8 mouse cellular contexts compared by ENCODE assay signal in genomic region chr12:108230821-108231794, GRCm38 (mm10). TPM values are rescaled to one million over a fixed set of nuclear protein-coding genes. Genes with fewer than 3 reads are reported as not detected.
DNase-seq lines count a peak whose midpoint lies in the region; ATAC-seq and TF ChIP-seq lines count a peak whose summit lies in the region.

No protein-coding gene starts in this region.

- H3K9ac ChIP-seq in ES-E14 (ENCODE audit: insufficient read depth, low read depth, low read length, poor library complexity, severe bottlenecking), result no peak overlapping the region
- no peak overlapping the region for H3K9ac ChIP-seq in forebrain, embryonic 11.5 days (ENCODE audit: low read length)
- H3K9ac ChIP-seq in midbrain, embryonic 13.5 days (replicated peaks), result peak overlapping the region; percentile 7; the same call in 1 of the 2 replicates

- in situ Hi-C loops in ES-E14 (cut with MboI; ENCODE audit: low sequenced_read_pairs in 2 of 2, unreplicated experiment in 2 of 2), result no loop called here

- H3K4me3 ChIP-seq in ES-E14 (ENCODE audit: insufficient read depth in 1 of 2, low read depth in 1 of 2, low read length in 2 of 2, poor library complexity in 1 of 2, severe bottlenecking in 1 of 2), result no peak overlapping the region
- H3K4me3 ChIP-seq in forebrain, embryonic 11.5 days (ENCODE audit: low read depth, low read length), result no peak overlapping the region
- H3K4me3 ChIP-seq in midbrain, embryonic 13.5 days (replicated peaks), result no peak overlapping the region

- no peaks in the 10 kb centered on the region for H3K9me3 ChIP-seq in ES-E14 (ENCODE audit: control insufficient read depth, insufficient read depth, low read depth, low read length)
- no peaks in the 10 kb centered on the region for H3K9me3 ChIP-seq in forebrain, embryonic 11.5 days (ENCODE audit: control insufficient read depth, low read length)
- no peaks in the 10 kb centered on the region for H3K9me3 ChIP-seq in midbrain, embryonic 13.5 days

- peaks cover 0 to 3% of the 10 kb centered on the region in 2 experiments; a peak in 2 of 4 replicates for H3K4me1 ChIP-seq in ES-E14 (ENCODE audit: control insufficient read depth in 2 of 2, insufficient read depth in 2 of 2, low read length in 2 of 2, poor library complexity in 1 of 2)
- peaks cover 10% of the 10 kb centered on the region for H3K4me1 ChIP-seq in forebrain, embryonic 11.5 days (replicated peaks; ENCODE audit: control insufficient read depth, insufficient read depth, low read length)
- peaks cover 61% of the 10 kb centered on the region for H3K4me1 ChIP-seq in midbrain, embryonic 13.5 days (replicated peaks)

- H3K4me2 ChIP-seq in forebrain, embryonic 11.5 days (ENCODE audit: low read depth, low read length, severe bottlenecking), result no peak overlapping the region
- H3K4me2 ChIP-seq in midbrain, embryonic 13.5 days (replicated peaks), result no peak overlapping the region

- peak; percentile 55 to 80 for DNase-seq in adrenal gland, adult (ENCODE audit: inconsistent age in 2 of 2, low spot score in 1 of 2)
- no peak for DNase-seq in adrenal gland, adult 8-10 months
- DNase-seq in ES-E14 (ENCODE audit: low read depth, low spot score), result no peak
- no peak for DNase-seq in forebrain, embryonic 11.5 days (ENCODE audit: low spot score)
- DNase-seq in kidney, adult 8-10 months, result peak; percentile 69 to 78
- no peak for DNase-seq in ovary, postnatal 10 days (ENCODE audit: low spot score)

- ATAC-seq in forebrain, embryonic 11.5 days (replicated peaks; ENCODE audit: low FRiP score), result 0 out of 2 replicates have a peak, but pooled peaks have one; percentile 20
- no peak for ATAC-seq in midbrain, embryonic 13.5 days
- ATAC-seq in erythroid progenitor cell, adult 5-6 weeks (replicated peaks; ENCODE audit: low FRiP score, poor library complexity, severe bottlenecking), result no peak

- H3K36me3 ChIP-seq in ES-E14 (ENCODE audit: control insufficient read depth, insufficient read depth, low read length, poor library complexity, severe bottlenecking), result no peaks in the 10 kb centered on the region; the same call in 1 of the 2 replicates
- H3K36me3 ChIP-seq in forebrain, embryonic 11.5 days (ENCODE audit: control insufficient read depth, insufficient read depth, low read length), result no peaks in the 10 kb centered on the region
- no peaks in the 10 kb centered on the region for H3K36me3 ChIP-seq in midbrain, embryonic 13.5 days

- WGBS in forebrain, embryonic 11.5 days, result 70% methylated on average over 16 of the region's 18 CpGs
- WGBS in midbrain, embryonic 13.5 days, result 57% methylated on average over 17 of the region's 18 CpGs

- no peak overlapping the region for H3K27ac ChIP-seq in ES-E14 (ENCODE audit: insufficient read depth, low read depth, low read length, poor library complexity, severe bottlenecking)
- no peak overlapping the region for H3K27ac ChIP-seq in forebrain, embryonic 11.5 days (ENCODE audit: low read depth, low read length)
- peak overlapping the region; percentile 70 for H3K27ac ChIP-seq in midbrain, embryonic 13.5 days

- H3K27me3 ChIP-seq in forebrain, embryonic 11.5 days (ENCODE audit: control insufficient read depth, insufficient read depth, low read length), result no peaks in the 10 kb centered on the region
- no peaks in the 10 kb centered on the region for H3K27me3 ChIP-seq in midbrain, embryonic 13.5 days

TF ChIP-seq in ES-E14, 5 proteins besides CTCF, POLR2A, EP300 and RAD21:
- TF ChIP-seq ZC3H11A (IDR thresholded peaks at IDR 0.05; ENCODE audit: borderline replicate concordance, low read depth, low read length) (no peak), HCFC1 (IDR thresholded peaks at IDR 0.05; ENCODE audit: borderline replicate concordance, insufficient read depth, low read length) (no peak), MAFK (IDR thresholded peaks at IDR 0.05; ENCODE audit: insufficient read depth, low read depth, low read length) (no peak), CHD2 (IDR thresholded peaks at IDR 0.05; ENCODE audit: low read depth, low read length) (no peak), ZNF384 (IDR thresholded peaks at IDR 0.05; ENCODE audit: low read depth, low read length) (0 out of 2 replicates have a peak, but pooled peaks have one; percentile 56)

RNA-seq across cellular contexts. Expression of gene Ccdc85c, which starts 44.1 kb away (rescaled TPM):
- total RNA-seq in adrenal gland, adult 8-10 months (2022), result 10 to 100 TPM; 24.6 to 36.3 (median 29.0) TPM
- 21.9 and 24.4 TPM in 2 replicates for total RNA-seq in ES-E14 (2012; rRNA removed)
- polyA plus RNA-seq in forebrain, embryonic 11.5 days (2014; fragmentation: Nextera tagmentation; extraction: Ambion mirVana), result 18.0 and 18.8 TPM in 2 replicates
- 19.5 and 21.5 TPM in 2 replicates for polyA plus RNA-seq in midbrain, embryonic 13.5 days (2015; fragmentation: Nextera tagmentation; extraction: Ambion mirVana)
- not detected in 2 replicates for total RNA-seq in erythroid progenitor cell, adult 5-6 weeks (2015; ENCODE audit: low replicate concordance)
- total RNA-seq in erythroid progenitor cell, adult 5-6 weeks (2017; ENCODE audit: low replicate concordance), result 0.64 and 6.3 TPM in 2 replicates

RNA-seq across cellular contexts. Expression of gene Ccnk, which starts 51.7 kb away (rescaled TPM):
- total RNA-seq in adrenal gland, adult 8-10 months (2022), result 10 to 100 TPM; 26.2 to 35.0 (median 29.2) TPM
- total RNA-seq in ES-E14 (2012; rRNA removed), result 11.1 and 14.5 TPM in 2 replicates
- polyA plus RNA-seq in forebrain, embryonic 11.5 days (2014; fragmentation: Nextera tagmentation; extraction: Ambion mirVana), result 5.0 and 6.2 TPM in 2 replicates
- polyA plus RNA-seq in midbrain, embryonic 13.5 days (2015; fragmentation: Nextera tagmentation; extraction: Ambion mirVana), result 4.4 and 4.7 TPM in 2 replicates
- total RNA-seq in erythroid progenitor cell, adult 5-6 weeks (2015; ENCODE audit: low replicate concordance), result 38.1 and 80.0 TPM in 2 replicates
- total RNA-seq in erythroid progenitor cell, adult 5-6 weeks (2017; ENCODE audit: low replicate concordance), result 19.3 and 24.7 TPM in 2 replicates

RNA-seq across cellular contexts. Expression of gene Setd3, which starts 52.0 kb away (rescaled TPM):
- 100 to 1,000 TPM; 119 to 134 (median 127) TPM for total RNA-seq in adrenal gland, adult 8-10 months (2022)
- total RNA-seq in ES-E14 (2012; rRNA removed), result 43.0 and 56.0 TPM in 2 replicates
- 79.2 and 85.9 TPM in 2 replicates for polyA plus RNA-seq in forebrain, embryonic 11.5 days (2014; fragmentation: Nextera tagmentation; extraction: Ambion mirVana)
- polyA plus RNA-seq in midbrain, embryonic 13.5 days (2015; fragmentation: Nextera tagmentation; extraction: Ambion mirVana), result 93.6 and 96.6 TPM in 2 replicates
- 121 and 122 TPM in 2 replicates for total RNA-seq in erythroid progenitor cell, adult 5-6 weeks (2015; ENCODE audit: low replicate concordance)
- 162 and 177 TPM in 2 replicates for total RNA-seq in erythroid progenitor cell, adult 5-6 weeks (2017; ENCODE audit: low replicate concordance)

Comparison
In these comparisons a context has a peak if more than half of its experiments do, and no peak if none do; other contexts are left out.
1. DNase-seq: peak in adrenal gland, adult (2 of 2) and kidney, adult 8-10 months (2 of 2); none in adrenal gland, adult 8-10 months (single experiment), ES-E14 (single experiment), forebrain, embryonic 11.5 days (single experiment) and ovary, postnatal 10 days (single experiment).